Mouse (Mus musculus) hindbrain, embryonic 14.5 days (tissue): ENCODE results near the gene Llgl2. TPM values are rescaled to one million over a fixed set of nuclear protein-coding genes. Genes with fewer than 3 reads are reported as not detected.

Experiments used
- ATAC-seq: fragments of 200-750 bp; cut with Nextera tagmentation; 2 replicates; pipeline ENCODE4 v1.8.0; 2017; ENCODE audit warnings: moderate number of reproducible peaks, mild to moderate bottlenecking, moderate TSS enrichment, moderate library complexity; ENCODE audit not compliant: low FRiP score
- DNase-seq: peaks from one replicate; pipeline ENCODE4 v3.0.0-alpha.2; 2015; ENCODE audit warnings: low spot score
- H3K27ac ChIP-seq: fragments of 300-500 bp; sonication (generic); 2 replicates; pipeline ENCODE4 v1.5.1; 2014; ENCODE audit warnings: mild to moderate bottlenecking, moderate library complexity
- H3K27me3 ChIP-seq: fragments of 300-500 bp; sonication (generic); 2 replicates; pipeline ENCODE4 v1.6.1; 2014; ENCODE audit warnings: mild to moderate bottlenecking, low read length, mixed read lengths; ENCODE audit not compliant: control insufficient read depth, insufficient read depth
- H3K36me3 ChIP-seq: fragments of 300-500 bp; sonication (generic); replicated peaks from 2 replicates; pipeline ENCODE4 v1.6.1; 2014; ENCODE audit not compliant: control insufficient read depth, insufficient read depth
- H3K4me1 ChIP-seq: fragments of 300-500 bp; sonication (generic); replicated peaks from 2 replicates; pipeline ENCODE4 v1.6.1; 2014; ENCODE audit warnings: antibody characterized with exemption, low read length, mixed read lengths; ENCODE audit not compliant: control insufficient read depth, insufficient read depth
- H3K4me2 ChIP-seq: fragments of 300-500 bp; sonication (generic); replicated peaks from 2 replicates; pipeline ENCODE4 v1.6.1; 2014; ENCODE audit warnings: mild to moderate bottlenecking, moderate library complexity
- H3K4me3 ChIP-seq: fragments of 300-500 bp; sonication (generic); replicated peaks from 2 replicates; pipeline ENCODE4 v1.5.1; 2014; ENCODE audit warnings: mild to moderate bottlenecking, low read length
- H3K9ac ChIP-seq: fragments of 300-500 bp; sonication (generic); 2 replicates; pipeline ENCODE4 v1.6.1; 2014
- H3K9me3 ChIP-seq: fragments of 300-500 bp; sonication (generic); 2 replicates; pipeline ENCODE4 v1.6.1; 2016; ENCODE audit warnings: low read length; ENCODE audit not compliant: control insufficient read depth
- WGBS: fragments of 180-500 bp; shearing (Covaris S2); extraction: QIAGEN DNeasy Blood & Tissue Kit; methylation state at CpG from one replicate; pipeline ENCODE4 v1.1.7; 2014; 5-methylcytosine and 5-hydroxymethylcytosine counted together
- polyA plus RNA-seq: library from polyadenylated mRNA; unstranded; fragments of >200 nt; fragmentation: Nextera tagmentation; extraction: Ambion mirVana; gene quantifications from 2 replicates; pipeline ENCODE4 v1.2.1, GENCODE M21; 2014

The Llgl2 gene
- polyA plus RNA-seq, 1 experiment from 2014 or later, result 2.4 TPM

GRCm38 (mm10) chr11:115893071-115893470, 69.2 kb downstream of the Llgl2 start:
- no peaks in the 10 kb centered on the region for H3K27me3 ChIP-seq
- ATAC-seq (no peak), DNase-seq (no peak)
- peaks cover 39% of the 10 kb centered on the region for H3K36me3 ChIP-seq
- H3K4me3 ChIP-seq, result no peak overlapping the region
- no peak overlapping the region for H3K9ac ChIP-seq
- WGBS, result 94% methylated on average over 9 of the region's 9 CpGs
- no peak overlapping the region for H3K27ac ChIP-seq
- H3K4me2 ChIP-seq, result no peak overlapping the region
- no peaks in the 10 kb centered on the region for H3K9me3 ChIP-seq
- H3K4me1 ChIP-seq, result no peaks in the 10 kb centered on the region

- DNase-seq (no peak), ATAC-seq (no peak)
- no peaks in the 10 kb centered on the region for H3K27me3 ChIP-seq
- no peak overlapping the region for H3K4me2 ChIP-seq
- no peaks in the 10 kb centered on the region for H3K9me3 ChIP-seq
- 74% methylated on average over 14 of the region's 14 CpGs for WGBS
- peaks cover 39% of the 10 kb centered on the region for H3K36me3 ChIP-seq
- H3K4me3 ChIP-seq, result no peak overlapping the region
- no peaks in the 10 kb centered on the region for H3K4me1 ChIP-seq
- no peak overlapping the region for H3K9ac ChIP-seq
- no peak overlapping the region for H3K27ac ChIP-seq
These were observed 71.1 kb downstream of the Llgl2 start for GRCm38 (mm10) chr11:115894755-115895520.

GRCm38 (mm10) chr11:115898446-115898845, 74.6 kb downstream of the Llgl2 start:
- Histone ChIP-seq H3K27me3 (no peaks in the 10 kb centered on the region), H3K4me3 (no peak overlapping the region), H3K4me2 (no peak overlapping the region), H3K27ac (no peak overlapping the region), H3K4me1 (no peaks in the 10 kb centered on the region; the same call in 1 of the 2 replicates), H3K9ac (no peak overlapping the region), H3K9me3 (no peaks in the 10 kb centered on the region), H3K36me3 (peaks cover 27% of the 10 kb centered on the region)
- no peak for DNase-seq
- no peak for ATAC-seq
- WGBS, result 92% methylated on average over 7 of the region's 7 CpGs

- Histone ChIP-seq H3K4me1 (no peaks in the 10 kb centered on the region; the same call in 1 of the 2 replicates), H3K4me3 (no peak overlapping the region), H3K27ac (no peak overlapping the region), H3K4me2 (no peak overlapping the region), H3K36me3 (peaks cover 27% of the 10 kb centered on the region), H3K27me3 (no peaks in the 10 kb centered on the region), H3K9me3 (no peaks in the 10 kb centered on the region), H3K9ac (no peak overlapping the region)
- DNase-seq (no peak), ATAC-seq (no peak)
- 6% methylated on average over 4 of the region's 4 CpGs for WGBS
These were observed 75.0 kb downstream of the Llgl2 start for GRCm38 (mm10) chr11:115898886-115899285.

- Histone ChIP-seq H3K4me3 (no peak within 1 kb of the TSS), H3K27ac (no peak within 1 kb of the TSS), H3K27me3 (no peaks in the 10 kb centered on the region), H3K36me3 (peaks cover 31% of the 10 kb centered on the region), H3K9ac (peak within 1 kb of the TSS; percentile 8; the same call in 1 of the 2 replicates), H3K4me1 (no peaks in the 10 kb centered on the region; the same call in 1 of the 2 replicates), H3K9me3 (no peaks in the 10 kb centered on the region), H3K4me2 (no peak within 1 kb of the TSS)
- DNase-seq, result peak; percentile 32
- 28% methylated on average over 16 of the region's 16 CpGs for WGBS
- ATAC-seq, result no peak
These were observed 75.8 kb downstream of the Llgl2 start, which contains the start of gene Smim5 for GRCm38 (mm10) chr11:115899486-115900266. Smim5 (plus strand) TSS chr11:115899966.

GRCm38 (mm10) chr11:115900561-115901337, 76.9 kb downstream of the Llgl2 start:
- H3K9ac ChIP-seq, result no peak overlapping the region
- no peaks in the 10 kb centered on the region for H3K9me3 ChIP-seq
- no peak overlapping the region for H3K27ac ChIP-seq
- WGBS, result 77% methylated on average over 8 of the region's 8 CpGs
- DNase-seq, result no peak
- H3K4me1 ChIP-seq, result no peaks in the 10 kb centered on the region; the same call in 1 of the 2 replicates
- no peak overlapping the region for H3K4me3 ChIP-seq
- H3K36me3 ChIP-seq, result peaks cover 22% of the 10 kb centered on the region; the same call in 1 of the 2 replicates
- no peak overlapping the region for H3K4me2 ChIP-seq
- H3K27me3 ChIP-seq, result no peaks in the 10 kb centered on the region
- no peak for ATAC-seq

GRCm38 (mm10) chr11:115901338-115902161, 77.7 kb downstream of the Llgl2 start:
- H3K27me3 ChIP-seq, result no peaks in the 10 kb centered on the region
- H3K4me1 ChIP-seq, result no peaks in the 10 kb centered on the region; the same call in 1 of the 2 replicates
- peaks cover 15% of the 10 kb centered on the region; the same call in 1 of the 2 replicates for H3K36me3 ChIP-seq
- no peak overlapping the region for H3K27ac ChIP-seq
- ATAC-seq (no peak), DNase-seq (no peak)
- no peak overlapping the region for H3K9ac ChIP-seq
- H3K4me3 ChIP-seq, result no peak overlapping the region
- no peaks in the 10 kb centered on the region for H3K9me3 ChIP-seq
- no peak overlapping the region for H3K4me2 ChIP-seq
- 88% methylated on average over 9 of the region's 9 CpGs for WGBS

- Histone ChIP-seq H3K27ac (no peak overlapping the region), H3K4me3 (no peak overlapping the region), H3K9ac (no peak overlapping the region), H3K27me3 (no peaks in the 10 kb centered on the region), H3K4me1 (no peaks in the 10 kb centered on the region; the same call in 1 of the 2 replicates), H3K36me3 (peaks cover 9% of the 10 kb centered on the region; the same call in 1 of the 2 replicates), H3K9me3 (no peaks in the 10 kb centered on the region), H3K4me2 (no peak overlapping the region)
- ATAC-seq, result no peak
- no peak for DNase-seq
- WGBS, result 82% methylated on average over 5 of the region's 5 CpGs
These were observed 78.3 kb downstream of the Llgl2 start for GRCm38 (mm10) chr11:115902177-115902576.
